Mouse (Mus musculus) macrophage (primary cell): ENCODE results near the gene Lsm4. TPM values are rescaled to one million over a fixed set of nuclear protein-coding genes. Genes with fewer than 3 reads are reported as not detected.

Source experiments
- H3K27ac ChIP-seq: fragments of 350-480 bp; formaldehyde crosslinking; 2 replicates; pipeline ENCODE4 v1.9.0; 2021
- H3K36me3 ChIP-seq: fragments of 350-480 bp; formaldehyde crosslinking; 2 replicates; pipeline ENCODE4 v1.9.0; 2021; ENCODE audit errors: inconsistent target
- H3K4me3 ChIP-seq: fragments of 350-480 bp; formaldehyde crosslinking; 2 replicates; pipeline ENCODE4 v1.9.0; 2021; ENCODE audit errors: inconsistent target
- H3K79me2 ChIP-seq: fragments of 350-480 bp; formaldehyde crosslinking; 2 replicates; pipeline ENCODE4 v1.9.0; 2021; ENCODE audit errors: inconsistent target
- WGBS: methylation state at CpG from one replicate; pipeline ENCODE4 v1.1.7; 2026; ENCODE audit warnings: inconsistent platforms; ENCODE audit not compliant: missing documents; 5-methylcytosine and 5-hydroxymethylcytosine counted together
- polyA plus RNA-seq: library from polyadenylated mRNA; stranded (reverse); fragments of 250-400 nt; gene quantifications from 3 replicates; pipeline ENCODE4 v1.2.4, GENCODE M21; 2018; ENCODE audit warnings: inconsistent platforms

The Lsm4 gene
- polyA plus RNA-seq, 1 experiment from 2014 or later, result 47.7 TPM

- no peak overlapping the region for H3K27ac ChIP-seq
- H3K79me2 ChIP-seq, result peaks cover 27% of the 10 kb centered on the region
- H3K4me3 ChIP-seq, result no peak overlapping the region
- no peaks in the 10 kb centered on the region for H3K36me3 ChIP-seq
Measured at GRCm38 (mm10) chr8:70678679-70679078, 5.6 kb downstream of the Lsm4 start.

GRCm38 (mm10) chr8:70679404-70679803, 6.4 kb downstream of the Lsm4 start:
- Histone ChIP-seq H3K27ac (no peak overlapping the region), H3K79me2 (peaks cover 22% of the 10 kb centered on the region), H3K4me3 (no peak overlapping the region), H3K36me3 (no peaks in the 10 kb centered on the region)
- 90% methylated on average over 4 of the region's 4 CpGs for WGBS

GRCm38 (mm10) chr8:70680039-70680438, 7.0 kb downstream of the Lsm4 start:
- H3K4me3 ChIP-seq, result no peak overlapping the region
- H3K79me2 ChIP-seq, result peaks cover 16% of the 10 kb centered on the region
- 88% methylated on average over 3 of the region's 3 CpGs for WGBS
- H3K27ac ChIP-seq, result no peak overlapping the region
- no peaks in the 10 kb centered on the region for H3K36me3 ChIP-seq

- no peaks in the 10 kb centered on the region for H3K36me3 ChIP-seq
- H3K27ac ChIP-seq, result no peak overlapping the region
- WGBS, result 91% methylated on average over 3 of the region's 3 CpGs
- H3K4me3 ChIP-seq, result no peak overlapping the region
- peaks cover 2% of the 10 kb centered on the region; the same call in 1 of the 2 replicates for H3K79me2 ChIP-seq
Measured at GRCm38 (mm10) chr8:70681410-70681809, 8.4 kb downstream of the Lsm4 start.

- Histone ChIP-seq H3K4me3 (no peak overlapping the region), H3K79me2 (no peaks in the 10 kb centered on the region), H3K36me3 (no peaks in the 10 kb centered on the region), H3K27ac (no peak overlapping the region)
- WGBS, result 84% methylated on average over 15 of the region's 19 CpGs
Measured at GRCm38 (mm10) chr8:70682193-70682592, 9.1 kb downstream of the Lsm4 start.

- no peak overlapping the region for H3K4me3 ChIP-seq
- H3K79me2 ChIP-seq, result no peaks in the 10 kb centered on the region
- no peaks in the 10 kb centered on the region for H3K36me3 ChIP-seq
- H3K27ac ChIP-seq, result no peak overlapping the region
- WGBS, result 50% methylated on average over 3 of the region's 3 CpGs
Measured at GRCm38 (mm10) chr8:70682692-70683091, 9.6 kb downstream of the Lsm4 start.

- WGBS, result 90% methylated on average over 7 of the region's 7 CpGs
- Histone ChIP-seq H3K36me3 (no peaks in the 10 kb centered on the region), H3K4me3 (no peak overlapping the region), H3K79me2 (no peaks in the 10 kb centered on the region), H3K27ac (no peak overlapping the region)
Measured at GRCm38 (mm10) chr8:70684291-70684690, 11.2 kb downstream of the Lsm4 start.

GRCm38 (mm10) chr8:70687576-70687975, 14.5 kb downstream of the Lsm4 start:
- Histone ChIP-seq H3K79me2 (no peaks in the 10 kb centered on the region), H3K27ac (no peak overlapping the region), H3K36me3 (no peaks in the 10 kb centered on the region), H3K4me3 (no peak overlapping the region)
- 90% methylated on average over 8 of the region's 8 CpGs for WGBS

GRCm38 (mm10) chr8:70688136-70688535, 15.1 kb downstream of the Lsm4 start:
- 97% methylated on average over 2 of the region's 3 CpGs for WGBS
- no peaks in the 10 kb centered on the region for H3K36me3 ChIP-seq
- H3K79me2 ChIP-seq, result no peaks in the 10 kb centered on the region
- no peak overlapping the region for H3K4me3 ChIP-seq
- no peak overlapping the region for H3K27ac ChIP-seq

- WGBS, result 88% methylated on average over 5 of the region's 5 CpGs
- no peak overlapping the region for H3K4me3 ChIP-seq
- no peaks in the 10 kb centered on the region for H3K79me2 ChIP-seq
- no peaks in the 10 kb centered on the region for H3K36me3 ChIP-seq
- H3K27ac ChIP-seq, result no peak overlapping the region
Measured at GRCm38 (mm10) chr8:70689892-70690390, 16.9 kb downstream of the Lsm4 start.

GRCm38 (mm10) chr8:70691230-70691629, 18.2 kb downstream of the Lsm4 start:
- Histone ChIP-seq H3K36me3 (no peaks in the 10 kb centered on the region), H3K79me2 (no peaks in the 10 kb centered on the region), H3K4me3 (no peak overlapping the region), H3K27ac (no peak overlapping the region)
- 96% methylated on average over 4 of the region's 4 CpGs for WGBS

GRCm38 (mm10) chr8:70691727-70692231, 18.7 kb downstream of the Lsm4 start:
- Histone ChIP-seq H3K79me2 (no peaks in the 10 kb centered on the region), H3K4me3 (no peak overlapping the region), H3K36me3 (no peaks in the 10 kb centered on the region), H3K27ac (no peak overlapping the region)
- WGBS, result 68% methylated on average over 18 of the region's 20 CpGs

GRCm38 (mm10) chr8:70693636-70694035, 20.6 kb downstream of the Lsm4 start:
- Histone ChIP-seq H3K36me3 (no peaks in the 10 kb centered on the region), H3K79me2 (no peaks in the 10 kb centered on the region), H3K4me3 (no peak overlapping the region), H3K27ac (no peak overlapping the region)
- 26% methylated on average over 5 of the region's 5 CpGs for WGBS

GRCm38 (mm10) chr8:70695318-70696018, 22.4 kb downstream of the Lsm4 start:
- WGBS, result 25% methylated on average over 32 of the region's 32 CpGs
- Histone ChIP-seq H3K79me2 (no peaks in the 10 kb centered on the region), H3K36me3 (no peaks in the 10 kb centered on the region), H3K27ac (peak overlapping the region; percentile 34), H3K4me3 (no peak overlapping the region)

GRCm38 (mm10) chr8:70696019-70696885, 23.2 kb downstream of the Lsm4 start:
- H3K4me3 ChIP-seq, result no peak overlapping the region
- no peaks in the 10 kb centered on the region for H3K36me3 ChIP-seq
- WGBS, result 16% methylated on average over 30 of the region's 31 CpGs
- peak overlapping the region; percentile 34 for H3K27ac ChIP-seq
- H3K79me2 ChIP-seq, result no peaks in the 10 kb centered on the region; the same call in 1 of the 2 replicates
